Mouse (Mus musculus): ENCODE results near the gene Dgke.

- TF ChIP-seq ZNF384 (IDR thresholded peaks at IDR 0.05; ENCODE audit: low read depth, low read length): no peak
- TF ChIP-seq HCFC1 (IDR thresholded peaks at IDR 0.05; ENCODE audit: borderline replicate concordance, insufficient read depth, low read length): no peak
These were observed 61.2 kb downstream of the Dgke start for GRCm38 (mm10) chr11:89005473-89005872.

All from ES-E14 (cell line).